Mouse (Mus musculus): ENCODE measurements around the gene Zfp689.
A peak's percentile ranks its signal among the peaks of the same experiment; 100 is the strongest.
"Not testable (repeated sequence)": the region's sequence is repeated elsewhere in the genome, so short reads cannot be mapped to it uniquely, and the experiment has no call there.

Zfp689 gene

GRCm38 (mm10) chr7:127448521-127449300 lies at the start of gene Zfp689:
Zfp689 (minus strand) TSS chr7:127449158.
- peak; percentile 99 for DNase-seq (ENCODE audit: low read depth, low spot score)

DNA sequence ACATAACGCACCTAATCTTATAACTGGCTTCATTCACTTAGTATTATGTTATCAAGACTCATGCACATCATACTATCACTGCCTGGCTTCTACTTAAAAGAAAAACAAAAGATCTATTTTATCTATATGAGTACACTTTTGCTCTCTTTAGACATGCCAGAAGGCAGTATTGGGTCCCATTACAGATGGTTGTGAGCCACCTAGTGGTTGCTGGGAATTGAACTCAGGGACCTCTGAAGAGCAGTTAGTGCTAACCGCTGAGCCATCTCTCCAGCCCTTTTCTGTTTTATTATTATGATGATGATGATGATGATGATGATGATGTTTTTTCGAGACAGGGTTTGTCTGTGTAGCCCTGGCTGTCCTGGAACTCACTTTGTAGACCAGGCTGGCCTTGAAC lies 49.4 kb upstream of the Zfp689 start:
- no peak for DNase-seq (ENCODE audit: low read depth, low spot score)

DNA sequence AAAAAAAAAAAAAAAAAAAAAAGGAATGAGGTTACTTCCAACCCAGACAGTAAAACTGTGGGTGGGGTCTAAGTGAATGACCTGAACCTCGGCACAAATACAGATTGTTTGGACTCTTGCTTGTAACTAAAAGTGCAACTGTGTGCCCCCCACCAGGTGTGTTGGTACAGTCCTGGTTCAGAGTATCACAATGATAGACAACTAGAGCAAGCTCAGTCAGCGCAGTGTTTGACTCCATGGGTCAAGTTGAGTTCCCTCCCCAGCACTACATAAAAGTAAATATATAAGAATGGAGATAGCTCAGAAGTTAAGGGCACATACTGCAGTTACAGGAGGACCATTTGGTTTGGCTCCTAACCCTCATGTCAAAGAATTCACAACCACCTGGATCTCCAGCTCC lies 48.4 kb upstream of the Zfp689 start:
- DNase-seq (ENCODE audit: low read depth, low spot score), result no peak

- DNase-seq (ENCODE audit: low read depth, low spot score), result no peak
Measured at GRCm38 (mm10) chr7:127494648-127495047, 45.7 kb upstream of the Zfp689 start.

GRCm38 (mm10) chr7:127491846-127492245 lies 42.9 kb upstream of the Zfp689 start:
- no peak for DNase-seq (ENCODE audit: low read depth, low spot score)

GRCm38 (mm10) chr7:127489982-127490381 lies 41.0 kb upstream of the Zfp689 start:
- DNase-seq (ENCODE audit: low read depth, low spot score), result no peak

- not testable (repeated sequence) for DNase-seq (ENCODE audit: low read depth, low spot score)
Measured at GRCm38 (mm10) chr7:127488364-127488763, 39.4 kb upstream of the Zfp689 start.

DNA sequence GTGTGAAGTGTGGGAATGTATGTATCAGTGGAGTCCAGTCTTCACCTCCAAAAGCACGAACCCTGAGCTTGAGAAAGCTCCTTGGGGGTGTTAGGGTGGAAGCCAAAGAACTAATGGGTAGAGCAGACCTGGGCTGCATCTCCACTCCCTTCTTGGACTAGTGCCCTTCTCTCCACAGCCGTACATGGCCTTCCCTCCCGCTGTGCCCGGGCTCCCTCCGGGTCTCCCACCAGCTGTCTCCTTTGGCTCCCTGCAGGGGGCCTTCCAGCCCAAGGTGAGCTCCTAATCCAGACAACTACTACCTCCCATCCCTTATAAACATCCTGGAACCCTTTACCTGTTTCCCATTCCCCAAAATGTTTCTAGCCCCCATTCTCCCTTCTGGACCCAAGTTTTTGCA lies 36.5 kb upstream of the Zfp689 start:
- DNase-seq (ENCODE audit: low read depth, low spot score), result no peak

GRCm38 (mm10) chr7:127480321-127480720 lies 31.4 kb upstream of the Zfp689 start:
- no peak for DNase-seq (ENCODE audit: low read depth, low spot score)

- no peak for DNase-seq (ENCODE audit: low read depth, low spot score)
Measured at GRCm38 (mm10) chr7:127479318-127480225, 30.6 kb upstream of the Zfp689 start.

DNA sequence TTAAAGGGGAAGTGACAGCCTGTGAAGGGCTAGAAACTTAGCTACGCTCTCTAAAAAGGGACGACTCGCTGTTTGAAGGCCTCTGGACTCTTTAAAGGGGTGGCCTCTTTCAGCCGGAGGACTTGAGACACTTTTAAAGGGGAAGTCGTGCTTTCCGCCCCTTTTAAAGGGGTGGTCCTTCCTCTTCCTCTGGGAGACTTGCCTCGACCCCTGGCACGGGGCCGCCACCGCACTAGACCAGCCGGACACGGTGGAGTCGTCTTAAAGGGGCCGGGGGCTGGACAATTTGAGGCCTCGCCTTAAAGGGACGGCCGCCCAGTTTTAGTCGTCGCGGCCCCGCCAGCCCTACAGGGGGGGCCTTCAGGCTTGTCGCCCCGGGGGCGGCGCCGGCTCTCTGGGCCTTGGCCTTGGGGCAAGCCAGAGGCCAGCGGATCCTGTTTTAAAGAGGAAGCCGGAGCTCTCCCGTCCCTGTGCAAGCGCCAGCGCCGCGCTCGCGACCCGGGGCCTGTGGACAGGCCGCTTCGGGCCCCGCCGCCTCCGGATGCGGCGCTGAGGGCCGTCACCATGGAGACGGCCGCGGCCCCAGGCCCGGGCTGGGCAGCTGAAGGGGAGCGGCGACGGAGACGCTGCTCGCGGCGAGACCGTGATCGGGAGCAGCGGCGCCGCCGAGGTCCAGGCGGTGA lies 29.8 kb upstream of the Zfp689 start, which contains the start of gene Fbrs:
Gene Fbrs, plus strand, starts transcription at position 565 of the 683 bp plus-strand sequence.
- no peak for DNase-seq (ENCODE audit: low read depth, low spot score)

GRCm38 (mm10) chr7:127477687-127478634 lies 29.0 kb upstream of the Zfp689 start:
- DNase-seq (ENCODE audit: low read depth, low spot score), result peak; percentile 100

DNA sequence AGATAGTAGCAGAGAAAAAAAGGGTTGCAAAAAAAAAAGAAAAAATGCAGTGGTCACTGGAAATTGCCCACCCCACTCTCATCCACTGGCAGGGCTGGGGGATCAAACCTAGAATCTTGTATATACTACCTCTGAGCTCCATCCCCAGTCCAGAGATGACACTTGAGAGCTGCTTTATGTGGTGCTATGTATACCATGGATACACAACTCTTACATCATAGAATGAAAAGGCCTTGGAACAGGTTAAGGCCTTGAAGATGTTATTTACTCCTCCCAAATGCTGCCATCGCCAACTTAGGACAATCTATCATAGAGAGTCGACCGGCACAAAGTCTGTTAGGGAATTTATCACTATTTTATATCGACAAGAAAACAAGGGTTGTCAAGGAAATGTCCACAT lies 27.9 kb upstream of the Zfp689 start:
- DNase-seq (ENCODE audit: low read depth, low spot score), result no peak

DNA sequence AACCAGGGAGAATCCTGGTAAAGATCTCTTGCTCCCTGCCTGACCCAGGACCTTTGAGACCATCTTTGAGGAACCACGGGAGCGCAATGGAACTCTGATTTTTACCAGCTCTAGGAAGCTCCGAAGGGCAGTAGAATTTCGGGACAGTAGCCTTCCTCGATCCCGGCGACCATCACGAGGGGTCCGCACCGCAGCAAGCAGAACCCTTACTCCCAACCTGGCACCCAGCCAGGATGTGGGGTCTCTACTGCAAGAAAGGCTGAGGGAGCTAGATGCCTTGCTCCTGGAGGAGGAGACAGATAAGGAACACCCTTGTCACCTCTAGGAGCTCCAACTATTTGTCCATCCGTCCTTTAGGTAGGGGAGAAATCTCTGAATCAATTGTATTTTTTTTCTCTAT lies 27.4 kb upstream of the Zfp689 start:
- no peak for DNase-seq (ENCODE audit: low read depth, low spot score)

DNA sequence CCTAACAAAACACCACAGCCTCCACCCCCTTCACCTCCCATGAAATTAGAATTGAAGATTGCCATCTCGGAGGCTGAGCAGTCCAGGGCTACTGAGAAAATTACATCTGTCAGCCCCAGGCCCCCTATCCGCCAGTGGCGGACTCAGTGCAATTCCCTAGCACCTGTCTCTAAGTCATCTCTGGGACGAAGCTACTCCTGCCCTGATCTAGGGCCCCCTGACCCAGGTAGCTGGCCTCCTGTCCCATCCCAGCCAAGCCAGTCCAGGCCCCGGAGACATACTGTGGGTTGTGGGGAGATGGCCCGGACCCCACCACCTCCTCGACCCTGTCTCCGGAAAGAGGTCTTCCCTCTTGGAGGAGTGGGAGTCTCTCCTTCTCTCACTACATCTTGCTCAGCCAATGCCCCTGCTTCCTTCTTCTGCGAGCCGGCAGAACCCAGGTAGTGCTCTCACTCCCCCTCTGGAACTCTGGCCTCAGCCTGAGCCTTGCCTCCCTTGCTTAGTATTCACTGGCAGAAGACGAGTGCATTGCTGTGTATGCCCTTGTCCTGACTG lies 26.3 kb upstream of the Zfp689 start:
- no peak for DNase-seq (ENCODE audit: low read depth, low spot score)

DNA sequence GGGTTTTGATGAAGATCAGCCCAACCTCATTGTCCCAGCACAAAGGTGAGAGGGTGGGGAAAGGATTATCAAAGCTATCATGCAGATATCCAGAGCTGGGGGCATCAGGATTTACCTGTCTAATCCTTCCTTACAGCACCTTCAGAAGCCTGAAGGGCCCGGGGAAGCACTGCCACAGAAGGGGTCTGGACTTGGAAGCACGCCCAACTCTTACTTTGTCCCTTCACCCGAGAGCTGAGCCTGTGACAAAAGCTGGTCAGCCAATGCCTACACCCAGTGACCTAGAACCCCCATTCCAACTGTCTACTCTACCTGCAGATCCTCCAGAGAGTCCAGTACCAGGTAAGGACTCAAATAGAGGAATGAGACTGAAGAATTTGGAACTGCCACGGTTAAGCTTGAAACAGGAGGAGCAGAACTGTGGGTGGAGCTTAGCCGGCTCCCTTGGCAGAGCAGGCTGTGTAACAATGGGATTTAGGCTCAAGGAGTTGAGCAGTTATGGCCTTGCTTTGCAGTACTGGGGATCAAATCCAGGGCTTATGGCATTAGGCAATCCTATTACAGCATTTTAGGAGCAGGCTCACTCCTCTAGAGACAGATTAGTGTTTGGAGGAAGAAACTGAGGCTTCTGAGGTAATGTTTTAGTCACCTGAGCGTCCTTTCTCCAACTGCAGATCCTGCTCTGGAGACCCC lies 25.6 kb upstream of the Zfp689 start:
- DNase-seq (ENCODE audit: low read depth, low spot score), result no peak

GRCm38 (mm10) chr7:127473705-127474104 lies 24.7 kb upstream of the Zfp689 start:
- DNase-seq (ENCODE audit: low read depth, low spot score), result no peak

GRCm38 (mm10) chr7:127472060-127472459 lies 23.1 kb upstream of the Zfp689 start:
- no peak for DNase-seq (ENCODE audit: low read depth, low spot score)

GRCm38 (mm10) chr7:127471646-127472010 lies 22.7 kb upstream of the Zfp689 start:
- no peak for DNase-seq (ENCODE audit: low read depth, low spot score)
